Mouse (Mus musculus) heart, embryonic 14.5 days (tissue): ENCODE results near the gene Dock2. TPM values are rescaled to one million over a fixed set of nuclear protein-coding genes. Genes with fewer than 3 reads are reported as not detected.

Source experiments
- ATAC-seq: fragments of 200-750 bp; cut with Nextera tagmentation; 2 replicates; pipeline ENCODE4 v1.8.0; 2017; ENCODE audit warnings: low read depth, moderate TSS enrichment; ENCODE audit not compliant: insufficient number of reproducible peaks, insufficient read depth, low FRiP score
- H3K27ac ChIP-seq, 2 experiments: fragments of 200-500 bp in 1 of 2; fragments of 300-500 bp in 1 of 2; sonication (generic) in 1 of 2; replicated peaks in 1 of 2; 2 replicates each; pipeline ENCODE4 v1.5.1; 2012 to 2014; ENCODE audit warnings: low read depth in 2 of 2, low read length in 2 of 2, control low read depth in 1 of 2, mild to moderate bottlenecking in 1 of 2, mixed read lengths in 1 of 2; ENCODE audit not compliant: control insufficient read depth in 1 of 2, insufficient read depth in 1 of 2
- H3K27me3 ChIP-seq: fragments of 300-500 bp; sonication (generic); 2 replicates; pipeline ENCODE4 v1.6.1; 2014; ENCODE audit warnings: mild to moderate bottlenecking, low read length, control low read depth; ENCODE audit not compliant: control insufficient read depth, insufficient read depth
- H3K36me3 ChIP-seq: fragments of 300-500 bp; sonication (generic); 2 replicates; pipeline ENCODE4 v1.6.1; 2014; ENCODE audit warnings: mild to moderate bottlenecking, control low read depth, low read length, mixed read lengths; ENCODE audit not compliant: control insufficient read depth, insufficient read depth
- H3K4me1 ChIP-seq, 2 experiments: fragments of 200-500 bp in 1 of 2; fragments of 300-500 bp in 1 of 2; sonication (generic) in 1 of 2; 2 replicates each; pipeline ENCODE4 v1.6.1; 2012 to 2014; ENCODE audit warnings: low read length in 2 of 2, control low read depth in 1 of 2, mixed read lengths in 1 of 2; ENCODE audit not compliant: control insufficient read depth in 2 of 2, insufficient read depth in 2 of 2
- H3K4me2 ChIP-seq: fragments of 300-500 bp; sonication (generic); 2 replicates; pipeline ENCODE4 v1.6.1; 2014; ENCODE audit warnings: mild to moderate bottlenecking, low read length
- H3K4me3 ChIP-seq, 2 experiments: fragments of 200-500 bp in 1 of 2; fragments of 300-500 bp in 1 of 2; sonication (generic) in 1 of 2; 2 replicates each; pipeline ENCODE4 v1.5.1; 2012 to 2014; ENCODE audit warnings: low read length in 2 of 2, mild to moderate bottlenecking in 2 of 2, control low read depth in 1 of 2, low read depth in 1 of 2, moderate library complexity in 1 of 2; ENCODE audit not compliant: control insufficient read depth in 1 of 2, insufficient read depth in 1 of 2
- H3K9ac ChIP-seq: fragments of 300-500 bp; sonication (generic); 2 replicates; pipeline ENCODE4 v1.6.1; 2014; ENCODE audit warnings: mild to moderate bottlenecking, low read length
- H3K9me3 ChIP-seq: fragments of 300-500 bp; sonication (generic); 2 replicates; pipeline ENCODE4 v1.6.1; 2016; ENCODE audit warnings: low read length, control low read depth; ENCODE audit not compliant: control insufficient read depth
- WGBS: fragments of 180-500 bp; shearing (Covaris S2); extraction: QIAGEN DNeasy Blood & Tissue Kit; methylation state at CpG from one replicate; pipeline ENCODE4 v1.1.7; 2014; 5-methylcytosine and 5-hydroxymethylcytosine counted together
- polyA plus RNA-seq: library from polyadenylated mRNA; unstranded; fragments of >200 nt; fragmentation: Nextera tagmentation; extraction: Ambion mirVana; gene quantifications from 2 replicates; pipeline ENCODE4 v1.2.1, GENCODE M21; 2014

The Dock2 gene
- polyA plus RNA-seq, 1 experiment from 2014 or later: 1.6 TPM

DNA sequence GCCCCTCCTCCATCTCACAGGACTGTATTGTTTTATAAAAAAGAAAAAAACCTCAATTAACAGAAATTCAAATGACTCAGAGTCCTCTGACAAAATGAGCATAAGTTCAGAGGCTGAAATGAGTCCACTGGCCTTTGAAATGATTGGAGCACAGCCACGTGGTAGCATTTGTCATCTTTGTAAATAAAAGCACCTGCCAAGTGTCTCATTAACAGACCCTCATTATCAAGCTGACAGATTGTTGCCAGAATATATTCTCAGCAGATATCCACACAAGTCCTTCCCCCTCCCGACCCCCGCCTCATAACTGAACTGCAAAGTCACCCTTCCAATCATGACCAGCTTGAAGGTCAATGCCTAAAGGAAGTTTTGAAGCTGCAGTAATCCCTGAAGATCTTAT is 49.7 kb downstream of the Dock2 start:
- Histone ChIP-seq H3K36me3 (no peaks in the 10 kb centered on the region), H3K27ac (no peak overlapping the region), H3K9me3 (no peaks in the 10 kb centered on the region), H3K4me1 (no peaks in the 10 kb centered on the region), H3K4me2 (no peak overlapping the region), H3K4me3 (no peak overlapping the region), H3K9ac (no peak overlapping the region), H3K27me3 (no peaks in the 10 kb centered on the region)
- 60% methylated on average over 3 of the region's 3 CpGs for WGBS
- ATAC-seq: no peak

DNA sequence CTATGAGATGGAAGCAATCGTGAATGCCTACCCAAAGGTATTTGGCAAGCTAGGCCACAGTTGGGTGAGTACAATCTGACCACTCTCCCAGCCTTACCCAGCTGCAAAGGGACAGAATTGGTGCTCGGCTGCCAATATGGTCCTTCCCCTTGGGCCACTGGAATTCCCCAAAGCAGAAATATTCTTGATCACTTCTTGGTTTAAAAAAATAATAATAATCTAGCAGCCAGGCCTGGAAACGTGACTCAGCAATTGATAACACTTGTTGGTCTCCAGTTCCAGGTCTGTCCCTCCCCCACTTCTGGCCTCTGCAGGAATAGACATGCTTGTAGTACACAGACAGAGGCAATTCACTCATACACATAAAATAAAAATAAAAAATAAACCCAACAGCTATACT is 56.2 kb downstream of the Dock2 start:
- no peak overlapping the region for H3K9ac ChIP-seq
- no peaks in the 10 kb centered on the region for H3K36me3 ChIP-seq
- no peaks in the 10 kb centered on the region for H3K27me3 ChIP-seq
- no peaks in the 10 kb centered on the region for H3K4me1 ChIP-seq
- no peak overlapping the region for H3K4me2 ChIP-seq
- H3K27ac ChIP-seq: no peak overlapping the region
- no peaks in the 10 kb centered on the region for H3K9me3 ChIP-seq
- no peak overlapping the region for H3K4me3 ChIP-seq
- 52% methylated on average over 3 of the region's 3 CpGs for WGBS
- no peak for ATAC-seq

DNA sequence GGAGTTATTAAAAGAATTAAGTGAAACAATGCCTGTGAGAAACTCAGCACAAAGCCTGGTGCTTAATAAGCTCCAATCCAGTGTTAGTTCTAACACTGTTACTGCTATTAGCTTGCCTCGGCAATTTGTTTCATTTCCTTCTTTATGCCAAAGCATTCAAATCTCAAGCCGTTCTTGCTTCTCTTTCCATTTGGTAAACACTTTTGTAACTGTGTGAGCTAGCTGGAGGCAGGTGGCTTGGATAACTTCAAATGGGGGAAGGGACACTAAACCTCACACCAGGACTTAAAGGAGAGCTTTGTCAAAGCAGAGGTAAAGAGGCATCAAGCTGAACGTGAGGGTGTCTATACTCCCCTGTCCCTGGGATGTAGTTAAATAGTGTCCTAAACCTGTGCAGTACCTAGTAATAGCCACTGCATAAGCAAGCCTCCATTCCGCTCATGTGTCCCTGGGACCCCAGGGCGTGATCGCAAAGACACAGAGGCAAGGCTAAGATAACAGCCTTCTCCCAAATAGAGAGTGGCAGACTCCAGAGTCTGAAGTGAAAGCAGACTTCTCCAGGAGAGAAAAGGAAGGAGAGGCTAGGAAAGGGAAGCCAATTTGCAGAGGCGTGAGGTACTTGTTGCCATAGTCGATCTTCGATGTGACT is 56.9 kb downstream of the Dock2 start:
- 79% methylated on average over 9 of the region's 9 CpGs for WGBS
- H3K27ac ChIP-seq: no peak overlapping the region
- no peaks in the 10 kb centered on the region for H3K27me3 ChIP-seq
- no peaks in the 10 kb centered on the region for H3K36me3 ChIP-seq
- H3K4me1 ChIP-seq: no peaks in the 10 kb centered on the region
- ATAC-seq: no peak
- no peak overlapping the region for H3K4me2 ChIP-seq
- H3K9ac ChIP-seq: no peak overlapping the region
- no peak overlapping the region for H3K4me3 ChIP-seq
- no peaks in the 10 kb centered on the region for H3K9me3 ChIP-seq

DNA sequence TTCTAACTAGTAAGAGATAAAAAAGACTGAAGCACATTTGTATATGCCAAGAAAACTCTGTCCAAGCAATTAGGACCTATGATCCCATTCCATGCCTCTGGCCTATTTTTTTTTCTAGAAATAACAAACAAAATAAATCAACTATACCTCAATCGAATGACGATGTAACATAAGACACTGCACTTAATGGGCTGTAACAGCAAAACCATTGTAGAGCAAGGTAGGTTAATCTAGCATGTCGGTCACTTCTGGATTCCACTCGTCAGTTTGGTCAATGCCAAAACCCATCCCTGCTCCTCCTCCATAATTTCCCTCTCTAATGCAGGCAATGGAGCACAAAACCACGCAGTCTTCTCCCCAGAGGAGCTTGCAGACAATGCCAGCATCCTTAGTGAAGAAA is 70.3 kb downstream of the Dock2 start:
- no peak overlapping the region for H3K9ac ChIP-seq
- 82% methylated on average over 5 of the region's 5 CpGs for WGBS
- ATAC-seq: no peak
- no peak overlapping the region for H3K4me3 ChIP-seq
- no peaks in the 10 kb centered on the region for H3K27me3 ChIP-seq
- no peaks in the 10 kb centered on the region for H3K9me3 ChIP-seq
- H3K4me2 ChIP-seq: no peak overlapping the region
- no peak overlapping the region for H3K27ac ChIP-seq
- no peaks in the 10 kb centered on the region for H3K4me1 ChIP-seq
- H3K36me3 ChIP-seq: no peaks in the 10 kb centered on the region

DNA sequence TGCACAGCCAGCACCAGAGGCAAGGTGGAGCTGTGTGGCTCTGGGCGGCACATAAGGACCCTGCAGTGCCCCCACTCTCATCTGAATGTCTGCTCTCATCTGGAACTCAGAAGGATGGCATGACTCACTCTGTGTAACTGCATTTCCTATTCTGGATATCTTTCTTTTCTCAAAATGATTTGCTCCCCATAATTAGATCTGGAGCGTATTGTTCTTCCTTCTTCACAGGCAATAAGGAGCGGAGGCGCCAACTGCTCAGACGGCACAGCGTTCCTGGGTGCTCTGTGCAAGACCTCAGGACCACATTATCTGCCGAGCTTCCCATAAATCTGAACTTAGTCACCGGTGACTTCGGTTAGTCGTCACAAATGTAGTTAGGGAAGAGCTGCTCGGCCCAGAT is 75.4 kb downstream of the Dock2 start:
- H3K27ac ChIP-seq: no peak overlapping the region
- H3K36me3 ChIP-seq: no peaks in the 10 kb centered on the region
- H3K4me1 ChIP-seq: 0 out of 4 replicates have a peak, but pooled peaks cover 0 to 4% of the 10 kb centered on the region in 2 experiments
- no peaks in the 10 kb centered on the region for H3K9me3 ChIP-seq
- H3K4me3 ChIP-seq: no peak overlapping the region
- no peaks in the 10 kb centered on the region for H3K27me3 ChIP-seq
- no peak overlapping the region for H3K9ac ChIP-seq
- no peak overlapping the region for H3K4me2 ChIP-seq
- no peak for ATAC-seq
- WGBS: 86% methylated on average over 11 of the region's 11 CpGs

DNA sequence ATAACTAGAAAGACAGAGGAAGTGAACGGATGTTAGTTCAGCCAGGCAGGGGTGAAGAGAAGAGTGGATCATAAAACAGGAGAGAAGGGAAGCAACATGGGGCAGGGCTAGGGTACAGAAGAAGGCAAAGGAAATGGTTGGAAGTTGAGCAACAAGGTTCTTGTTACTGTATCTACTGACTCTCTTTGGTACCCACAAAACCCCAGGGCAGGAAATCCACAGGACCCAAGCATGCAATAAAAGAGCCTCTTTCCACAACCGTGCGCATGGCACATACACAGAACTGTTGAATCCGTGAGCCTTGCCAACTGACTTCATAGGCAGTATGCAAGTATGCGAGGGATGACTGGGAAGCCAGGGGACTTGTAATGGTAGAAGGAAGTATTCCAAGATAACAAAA is 76.3 kb downstream of the Dock2 start:
- Histone ChIP-seq H3K9me3 (no peaks in the 10 kb centered on the region), H3K27me3 (no peaks in the 10 kb centered on the region), H3K9ac (no peak overlapping the region), H3K36me3 (no peaks in the 10 kb centered on the region), H3K27ac (no peak overlapping the region), H3K4me3 (no peak overlapping the region), H3K4me1 (0 out of 4 replicates have a peak, but pooled peaks cover 0 to 4% of the 10 kb centered on the region in 2 experiments), H3K4me2 (no peak overlapping the region)
- no peak for ATAC-seq
- WGBS: 86% methylated on average over 5 of the region's 5 CpGs

DNA sequence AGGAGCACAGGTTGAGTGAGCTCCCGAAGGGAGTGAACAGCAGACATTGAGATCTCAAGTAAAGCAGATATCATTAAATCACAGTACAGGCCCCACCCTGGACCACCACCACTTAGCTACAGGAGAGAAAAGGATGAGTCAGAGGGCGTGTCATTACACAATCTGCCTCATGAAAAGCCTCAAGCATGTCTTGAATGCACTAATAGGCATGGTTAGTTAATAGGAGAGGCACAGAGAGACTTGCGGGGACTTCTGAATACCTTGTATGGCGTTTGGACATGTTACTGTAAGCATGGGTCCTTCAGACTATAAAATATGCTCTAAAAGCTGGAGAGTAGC is 78.6 kb downstream of the Dock2 start:
- H3K9ac ChIP-seq: no peak overlapping the region
- 0 out of 4 replicates have a peak, but pooled peaks cover 0 to 4% of the 10 kb centered on the region in 2 experiments for H3K4me1 ChIP-seq
- no peaks in the 10 kb centered on the region for H3K27me3 ChIP-seq
- H3K36me3 ChIP-seq: no peaks in the 10 kb centered on the region
- H3K9me3 ChIP-seq: no peaks in the 10 kb centered on the region
- H3K27ac ChIP-seq: no peak overlapping the region
- no peak overlapping the region for H3K4me3 ChIP-seq
- H3K4me2 ChIP-seq: no peak overlapping the region
- ATAC-seq: no peak
- 75% methylated on average over 4 of the region's 4 CpGs for WGBS
